Mouse (Mus musculus): ENCODE measurements around the gene Fam69a. TPM values are rescaled to one million over a fixed set of nuclear protein-coding genes. Genes with fewer than 3 reads are reported as not detected.

Gene Fam69a
- polyA plus RNA-seq, 1 experiment, result 7.0 TPM

GRCm38 (mm10) chr5:108021346-108021745 lies 34.5 kb upstream of the Fam69a start:
- Histone ChIP-seq H3K27me3 (replicated peaks; ENCODE audit: control insufficient read depth, insufficient read depth, low read length) (no peaks in the 10 kb centered on the region), H3K4me3 (ENCODE audit: insufficient read depth, low read depth, low read length) (no peak overlapping the region), H3K27ac (ENCODE audit: insufficient read depth, low read depth, low read length) (no peak overlapping the region), H3K4me1 (ENCODE audit: control insufficient read depth, insufficient read depth, low read length) (peaks cover 5% of the 10 kb centered on the region), H3K36me3 (ENCODE audit: control insufficient read depth, insufficient read depth, low read length) (no peaks in the 10 kb centered on the region)
- DNase-seq, result no peak
- TF ChIP-seq CTCF (conservative IDR thresholded peaks at IDR 0.05; ENCODE audit: insufficient read depth, insufficient read length, low read depth, low read length) (no peak), POLR2A (IDR thresholded peaks at IDR 0.05; ENCODE audit: low read depth, low read length) (no peak)
- WGBS, result 38% methylated on average over 3 of the region's 3 CpGs

- 48% methylated on average over 2 of the region's 2 CpGs for WGBS
- Histone ChIP-seq H3K4me3 (ENCODE audit: insufficient read depth, low read depth, low read length) (no peak overlapping the region), H3K36me3 (ENCODE audit: control insufficient read depth, insufficient read depth, low read length) (no peaks in the 10 kb centered on the region), H3K27me3 (replicated peaks; ENCODE audit: control insufficient read depth, insufficient read depth, low read length) (no peaks in the 10 kb centered on the region), H3K4me1 (ENCODE audit: control insufficient read depth, insufficient read depth, low read length) (peaks cover 5% of the 10 kb centered on the region), H3K27ac (ENCODE audit: insufficient read depth, low read depth, low read length) (no peak overlapping the region)
- no peak for DNase-seq
- TF ChIP-seq POLR2A (IDR thresholded peaks at IDR 0.05; ENCODE audit: low read depth, low read length) (no peak), CTCF (conservative IDR thresholded peaks at IDR 0.05; ENCODE audit: insufficient read depth, insufficient read length, low read depth, low read length) (no peak)
Observed at GRCm38 (mm10) chr5:108019367-108019766, 32.5 kb upstream of the Fam69a start.

- 53% methylated on average over 2 of the region's 2 CpGs for WGBS
- Histone ChIP-seq H3K27me3 (replicated peaks; ENCODE audit: control insufficient read depth, insufficient read depth, low read length) (no peaks in the 10 kb centered on the region), H3K4me1 (ENCODE audit: control insufficient read depth, insufficient read depth, low read length) (no peaks in the 10 kb centered on the region), H3K4me3 (ENCODE audit: insufficient read depth, low read depth, low read length) (no peak overlapping the region), H3K36me3 (ENCODE audit: control insufficient read depth, insufficient read depth, low read length) (no peaks in the 10 kb centered on the region), H3K27ac (ENCODE audit: insufficient read depth, low read depth, low read length) (no peak overlapping the region)
- TF ChIP-seq CTCF (conservative IDR thresholded peaks at IDR 0.05; ENCODE audit: insufficient read depth, insufficient read length, low read depth, low read length) (no peak), POLR2A (IDR thresholded peaks at IDR 0.05; ENCODE audit: low read depth, low read length) (no peak)
- DNase-seq, result peak; percentile 52
Observed at GRCm38 (mm10) chr5:108017232-108017631, 30.3 kb upstream of the Fam69a start.

GRCm38 (mm10) chr5:108015422-108015821 lies 28.5 kb upstream of the Fam69a start:
- TF ChIP-seq CTCF (conservative IDR thresholded peaks at IDR 0.05; ENCODE audit: insufficient read depth, insufficient read length, low read depth, low read length) (no peak), POLR2A (IDR thresholded peaks at IDR 0.05; ENCODE audit: low read depth, low read length) (no peak)
- DNase-seq, result peak; percentile 66
- Histone ChIP-seq H3K4me3 (ENCODE audit: insufficient read depth, low read depth, low read length) (no peak overlapping the region), H3K27ac (ENCODE audit: insufficient read depth, low read depth, low read length) (no peak overlapping the region), H3K36me3 (ENCODE audit: control insufficient read depth, insufficient read depth, low read length) (no peaks in the 10 kb centered on the region), H3K27me3 (replicated peaks; ENCODE audit: control insufficient read depth, insufficient read depth, low read length) (no peaks in the 10 kb centered on the region), H3K4me1 (ENCODE audit: control insufficient read depth, insufficient read depth, low read length) (no peaks in the 10 kb centered on the region)
- 57% methylated on average over 7 of the region's 7 CpGs for WGBS

- 61% methylated on average over 1 of the region's 1 CpGs for WGBS
- no peak for DNase-seq
- H3K36me3 ChIP-seq (ENCODE audit: control insufficient read depth, insufficient read depth, low read length), result no peaks in the 10 kb centered on the region
- TF ChIP-seq POLR2A (IDR thresholded peaks at IDR 0.05; ENCODE audit: low read depth, low read length), result no peak
- no peak for TF ChIP-seq CTCF (conservative IDR thresholded peaks at IDR 0.05; ENCODE audit: insufficient read depth, insufficient read length, low read depth, low read length)
- H3K4me1 ChIP-seq (ENCODE audit: control insufficient read depth, insufficient read depth, low read length), result no peaks in the 10 kb centered on the region
- no peak overlapping the region for H3K27ac ChIP-seq (ENCODE audit: insufficient read depth, low read depth, low read length)
- no peak overlapping the region for H3K4me3 ChIP-seq (ENCODE audit: insufficient read depth, low read depth, low read length)
- no peaks in the 10 kb centered on the region for H3K27me3 ChIP-seq (replicated peaks; ENCODE audit: control insufficient read depth, insufficient read depth, low read length)
Observed at GRCm38 (mm10) chr5:108014173-108014572, 27.3 kb upstream of the Fam69a start.

- no peak overlapping the region for H3K27ac ChIP-seq (ENCODE audit: insufficient read depth, low read depth, low read length)
- no peaks in the 10 kb centered on the region for H3K36me3 ChIP-seq (ENCODE audit: control insufficient read depth, insufficient read depth, low read length)
- no peaks in the 10 kb centered on the region for H3K27me3 ChIP-seq (replicated peaks; ENCODE audit: control insufficient read depth, insufficient read depth, low read length)
- WGBS, result 38% methylated on average over 2 of the region's 2 CpGs
- DNase-seq, result no peak
- TF ChIP-seq CTCF (conservative IDR thresholded peaks at IDR 0.05; ENCODE audit: insufficient read depth, insufficient read length, low read depth, low read length) (no peak), POLR2A (IDR thresholded peaks at IDR 0.05; ENCODE audit: low read depth, low read length) (no peak)
- H3K4me3 ChIP-seq (ENCODE audit: insufficient read depth, low read depth, low read length), result no peak overlapping the region
- no peaks in the 10 kb centered on the region for H3K4me1 ChIP-seq (ENCODE audit: control insufficient read depth, insufficient read depth, low read length)
Observed at GRCm38 (mm10) chr5:108009721-108010120, 22.8 kb upstream of the Fam69a start.

GRCm38 (mm10) chr5:108005134-108005533 lies 18.2 kb upstream of the Fam69a start:
- Histone ChIP-seq H3K27me3 (replicated peaks; ENCODE audit: control insufficient read depth, insufficient read depth, low read length) (no peaks in the 10 kb centered on the region), H3K27ac (ENCODE audit: insufficient read depth, low read depth, low read length) (no peak overlapping the region), H3K4me1 (ENCODE audit: control insufficient read depth, insufficient read depth, low read length) (no peaks in the 10 kb centered on the region), H3K36me3 (ENCODE audit: control insufficient read depth, insufficient read depth, low read length) (no peaks in the 10 kb centered on the region), H3K4me3 (ENCODE audit: insufficient read depth, low read depth, low read length) (no peak overlapping the region)
- TF ChIP-seq POLR2A (IDR thresholded peaks at IDR 0.05; ENCODE audit: low read depth, low read length), result no peak
- TF ChIP-seq CTCF (conservative IDR thresholded peaks at IDR 0.05; ENCODE audit: insufficient read depth, insufficient read length, low read depth, low read length), result peak; percentile 72
- DNase-seq, result peak; percentile 37
- 24% methylated on average over 2 of the region's 2 CpGs for WGBS

GRCm38 (mm10) chr5:108002734-108003133 lies 15.8 kb upstream of the Fam69a start:
- Histone ChIP-seq H3K36me3 (ENCODE audit: control insufficient read depth, insufficient read depth, low read length) (no peaks in the 10 kb centered on the region), H3K27ac (ENCODE audit: insufficient read depth, low read depth, low read length) (no peak overlapping the region), H3K4me3 (ENCODE audit: insufficient read depth, low read depth, low read length) (no peak overlapping the region), H3K4me1 (ENCODE audit: control insufficient read depth, insufficient read depth, low read length) (no peaks in the 10 kb centered on the region), H3K27me3 (replicated peaks; ENCODE audit: control insufficient read depth, insufficient read depth, low read length) (no peaks in the 10 kb centered on the region)
- 74% methylated on average over 5 of the region's 5 CpGs for WGBS
- no peak for DNase-seq
- TF ChIP-seq CTCF (conservative IDR thresholded peaks at IDR 0.05; ENCODE audit: insufficient read depth, insufficient read length, low read depth, low read length) (no peak), POLR2A (IDR thresholded peaks at IDR 0.05; ENCODE audit: low read depth, low read length) (no peak)

Measured in kidney, adult 2 months (tissue).